Mouse (Mus musculus) regulatory T cell (primary cell): ENCODE data around the gene P4ha2.

Experiments
- in situ Hi-C: fragments of 300-600 bp; cut with MboI, MseI; formaldehyde crosslinking; loops from one replicate; pipeline ENCODE4 v1.15.1; 2025; ENCODE audit warnings: high pct_unique_total_duplicates

P4ha2 gene

DNA sequence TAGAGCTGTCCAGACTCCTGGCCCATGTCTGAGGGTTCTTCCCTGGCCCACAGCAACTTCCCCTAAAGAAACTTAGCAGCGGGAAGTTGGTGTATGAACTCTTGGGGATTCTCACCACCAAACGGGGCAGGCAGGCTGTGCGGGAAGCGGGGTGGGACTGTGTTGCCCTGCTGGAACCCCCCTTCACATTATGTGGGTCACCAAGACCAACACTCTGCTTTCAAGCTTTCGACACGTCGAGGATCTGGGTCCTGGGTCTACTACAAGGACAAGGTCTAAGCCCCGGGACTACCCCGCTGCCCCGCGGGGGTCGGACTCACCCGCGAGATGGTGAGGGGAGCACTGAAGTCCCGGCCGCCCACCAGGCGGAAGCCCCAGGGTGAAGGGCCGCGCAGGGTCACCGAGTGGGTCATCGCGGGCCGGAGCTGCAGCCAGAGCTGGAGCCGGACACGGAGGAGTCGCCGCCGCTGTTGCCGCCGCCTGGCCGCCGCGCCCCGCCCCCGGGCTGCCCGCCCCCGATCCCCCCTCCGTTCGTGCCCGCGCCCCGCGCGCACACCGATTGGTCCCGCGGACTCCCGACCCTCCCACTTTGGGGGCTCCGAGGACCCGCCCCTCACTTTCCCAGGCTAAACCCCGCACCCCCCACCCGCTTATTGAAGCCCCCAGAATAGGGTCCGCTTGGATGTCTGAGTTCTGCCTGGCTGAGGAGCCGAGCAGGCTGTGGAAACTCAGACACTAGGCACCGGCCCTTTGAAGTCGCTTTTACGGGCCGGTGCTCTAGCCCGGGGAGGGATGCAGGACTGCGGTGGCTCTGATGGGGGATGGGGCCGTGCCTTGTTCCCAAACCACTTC is 31.1 kb upstream of the P4ha2 start, which contains the start of gene Pdlim4:
Gene Pdlim4, minus strand, starts transcription at position 495 of the 852 bp plus-strand sequence.
- in situ Hi-C loops: no loop called here

DNA sequence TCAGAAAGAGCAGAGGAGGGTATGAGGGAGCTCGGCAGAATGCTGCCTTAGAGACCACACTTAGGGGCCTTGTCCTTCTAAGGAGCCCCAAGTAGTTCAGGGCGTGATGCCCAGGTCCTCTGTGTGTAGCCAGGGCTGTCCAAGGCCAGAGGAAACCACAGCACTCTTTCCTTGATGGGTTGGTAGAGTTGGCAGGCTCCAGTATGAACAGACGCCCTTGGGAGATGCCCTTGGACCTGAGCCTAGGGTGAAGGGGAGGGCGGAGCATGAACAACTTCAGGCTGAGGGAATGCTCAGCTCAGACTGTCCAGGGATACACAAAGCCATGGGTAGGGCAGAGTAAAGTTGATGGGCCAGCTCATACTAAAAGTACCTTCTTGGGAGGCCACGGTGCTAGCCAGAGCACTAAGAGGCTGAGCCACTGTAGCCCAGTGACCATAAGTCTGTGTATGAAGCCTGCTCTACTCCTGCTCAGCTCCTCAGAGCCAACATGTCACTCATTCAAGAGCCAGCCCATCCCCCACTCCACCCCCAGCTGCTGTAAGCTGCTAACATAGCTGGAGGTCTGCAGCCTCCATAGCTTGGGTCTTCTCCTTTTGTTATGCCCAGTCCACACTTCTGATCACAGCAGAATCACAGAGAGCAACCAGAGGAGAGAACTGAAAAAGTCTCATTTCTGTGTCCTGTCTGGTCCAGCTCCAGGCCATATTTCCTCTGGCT is 28.0 kb upstream of the P4ha2 start:
- in situ Hi-C loops: no loop called here

- in situ Hi-C loops: no loop called here
Measured at GRCm38 (mm10) chr11:54073291-54073690, 26.6 kb upstream of the P4ha2 start.

GRCm38 (mm10) chr11:54075353-54075752 is 24.5 kb upstream of the P4ha2 start:
- in situ Hi-C loops: no loop called here

- in situ Hi-C loops: no loop called here
Measured at GRCm38 (mm10) chr11:54076101-54076500, 23.8 kb upstream of the P4ha2 start.

DNA sequence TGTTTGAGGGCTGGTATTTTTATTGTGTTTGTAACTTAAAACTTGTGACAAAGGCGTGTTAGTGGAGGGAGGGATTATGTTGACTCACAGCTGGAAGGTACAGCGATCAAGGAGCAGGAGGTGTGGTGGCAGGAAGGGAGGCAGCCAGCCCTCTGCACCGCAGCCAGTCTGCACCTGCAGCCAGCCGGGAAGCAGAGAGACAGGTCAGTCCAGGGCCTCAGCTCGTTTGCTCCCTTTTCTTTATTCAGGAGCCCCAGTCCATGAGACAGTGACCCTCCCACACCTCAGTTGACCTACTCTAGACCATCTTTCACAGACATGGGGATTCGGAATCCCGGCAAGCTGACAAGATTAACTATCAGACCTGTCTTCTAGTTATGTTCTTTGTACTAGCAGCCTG is 19.5 kb upstream of the P4ha2 start:
- in situ Hi-C loops: no loop called here

DNA sequence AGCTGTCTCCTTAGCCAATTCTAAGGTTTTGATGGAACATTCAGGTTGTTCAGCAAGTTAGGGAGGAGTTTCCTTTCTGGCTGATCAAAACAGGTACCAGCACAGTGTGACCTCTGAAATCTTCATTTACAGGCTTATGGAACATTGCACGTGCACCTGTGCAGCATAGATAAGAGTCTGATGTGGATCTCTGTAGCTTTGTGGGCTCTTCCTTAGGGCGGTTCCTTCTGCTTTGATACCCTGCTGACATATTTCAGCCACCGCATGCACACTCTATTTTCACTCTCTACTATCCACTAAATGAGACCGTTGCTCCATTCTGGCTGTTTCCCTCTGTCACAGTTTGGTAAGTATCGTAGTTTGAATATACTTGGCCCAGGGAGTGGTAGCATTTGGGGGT is 17.2 kb upstream of the P4ha2 start:
- in situ Hi-C loops: no loop called here

GRCm38 (mm10) chr11:54084976-54085375 is 14.9 kb upstream of the P4ha2 start:
- in situ Hi-C loops: no loop called here

- in situ Hi-C loops: no loop called here
Measured at GRCm38 (mm10) chr11:54085816-54086215, 14.1 kb upstream of the P4ha2 start.

DNA sequence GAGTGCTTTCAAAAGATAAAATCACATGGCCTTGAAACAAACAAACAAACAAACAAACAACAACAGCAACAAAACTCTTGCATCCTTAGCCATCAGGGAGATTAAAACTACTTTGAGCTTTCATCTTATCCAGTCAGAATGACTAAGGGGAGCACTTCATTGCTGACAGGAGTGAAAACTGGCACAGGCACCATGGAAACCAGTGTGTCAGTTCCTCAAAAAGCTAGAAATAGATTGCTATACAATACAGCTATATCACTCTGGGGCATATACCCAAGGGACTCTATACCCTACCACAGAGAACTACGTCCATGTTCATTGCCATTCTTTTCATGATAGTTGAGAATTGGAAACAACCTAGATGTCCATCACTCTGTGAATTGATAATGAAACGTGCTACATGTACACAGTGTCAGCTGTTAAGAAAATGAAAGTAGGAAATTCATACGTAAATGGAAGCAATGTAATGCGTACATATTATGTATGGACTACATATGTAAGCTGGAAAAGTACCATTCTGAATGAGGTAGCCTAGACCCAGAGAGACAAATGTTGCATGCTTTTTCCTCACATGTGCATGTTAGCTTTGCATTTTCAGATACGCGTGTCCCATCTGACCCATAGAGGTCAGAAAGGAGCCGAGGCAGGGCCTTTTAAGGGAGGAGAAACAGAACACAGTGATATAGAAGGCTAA is 11.5 kb upstream of the P4ha2 start:
- in situ Hi-C loops: no loop called here

DNA sequence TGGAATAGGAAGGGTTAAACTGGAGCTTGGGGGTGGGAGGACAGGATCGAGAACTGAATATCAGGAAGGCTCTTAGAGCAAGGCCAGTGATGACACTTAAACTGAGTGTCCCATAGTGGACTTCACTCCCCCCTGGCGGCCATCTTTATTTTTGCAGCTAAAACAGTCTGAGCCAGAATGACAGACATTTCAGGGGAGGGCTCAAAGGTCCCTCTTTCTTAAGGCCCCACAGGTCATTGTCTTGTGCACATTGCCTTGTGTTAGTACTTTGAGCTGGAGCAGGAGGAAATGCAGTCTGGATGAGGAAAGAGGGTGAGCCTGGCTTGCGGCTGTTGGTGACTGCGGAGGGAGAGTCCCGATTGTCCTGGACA is 11.0 kb upstream of the P4ha2 start:
- in situ Hi-C loops: no loop called here

DNA sequence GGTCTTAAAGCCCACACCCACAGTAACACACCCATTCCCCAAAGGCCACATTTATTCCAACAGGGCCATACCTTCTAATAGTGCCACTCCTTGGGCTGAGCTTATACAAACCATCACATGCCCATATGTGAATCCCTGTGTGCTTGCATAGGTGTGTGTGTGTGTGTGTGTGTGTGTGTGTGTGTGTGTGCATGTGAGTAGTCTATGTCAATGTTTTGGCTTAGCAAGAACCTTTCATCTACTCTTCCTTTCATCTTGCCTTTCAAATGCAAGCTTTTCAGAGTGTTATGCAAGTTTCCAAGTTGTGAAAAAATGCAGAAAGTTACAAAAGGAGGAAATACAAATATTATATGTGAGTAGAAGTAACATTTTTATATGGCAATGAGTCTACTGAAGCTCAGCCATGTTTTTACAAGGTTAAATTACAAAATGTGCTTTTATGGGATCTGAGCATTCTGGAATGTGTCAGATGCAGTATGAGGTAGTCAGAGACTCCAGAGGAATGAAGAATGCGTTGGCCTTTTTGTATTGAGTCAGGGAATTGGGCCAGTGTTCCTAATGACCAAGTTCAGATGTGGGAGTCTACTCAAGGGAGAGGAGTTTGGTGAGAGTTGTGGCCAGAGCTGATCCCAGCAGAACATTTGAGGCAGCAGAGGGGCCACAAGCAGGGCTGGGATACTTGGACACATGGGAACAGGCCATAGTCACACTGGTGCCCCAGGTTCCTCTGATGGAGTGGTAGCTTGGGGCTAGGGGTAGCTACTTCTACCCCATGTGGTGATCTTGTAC is 9.6 kb upstream of the P4ha2 start:
- in situ Hi-C loops: no loop called here

DNA sequence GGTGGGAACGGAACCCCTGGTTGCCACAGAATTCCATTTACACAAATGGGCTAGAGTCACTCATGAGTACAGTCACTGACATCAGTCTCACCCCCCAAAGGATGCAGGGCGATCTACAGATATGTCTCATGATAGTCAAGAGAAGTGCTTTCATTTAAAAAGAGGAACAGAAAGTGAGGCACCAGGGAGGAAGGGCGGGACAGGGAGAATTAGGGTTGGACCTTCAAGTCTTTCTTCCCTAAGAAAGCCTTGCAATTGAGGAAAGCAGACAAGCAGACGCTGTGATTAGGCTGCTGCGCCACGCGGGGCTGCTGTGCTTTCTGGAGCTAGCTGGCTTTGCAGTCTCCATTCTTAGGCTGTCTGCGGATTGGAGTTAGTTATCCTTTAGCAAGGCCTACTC is 8.2 kb upstream of the P4ha2 start:
- in situ Hi-C loops: no loop called here

DNA sequence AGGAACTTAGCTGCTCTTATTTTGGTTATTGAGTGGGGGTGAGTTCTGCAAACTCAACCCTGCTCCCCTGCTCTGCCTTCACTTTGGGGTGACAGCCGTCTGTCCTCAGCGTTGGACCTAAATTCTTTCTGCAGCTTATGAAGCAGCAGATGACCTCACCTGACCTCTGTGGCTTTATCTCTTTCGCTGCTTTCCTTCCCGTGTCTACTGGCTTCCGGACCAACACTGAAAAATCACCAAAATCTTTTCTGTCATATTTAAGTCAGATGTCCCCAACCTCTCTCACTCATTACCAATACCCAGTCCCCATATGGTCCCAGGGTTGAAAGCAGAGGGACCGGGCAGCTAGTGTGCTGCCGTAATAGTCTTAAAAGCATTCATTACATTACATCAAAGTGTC is 7.7 kb upstream of the P4ha2 start:
- in situ Hi-C loops: no loop called here

GRCm38 (mm10) chr11:54093000-54093399 is 6.9 kb upstream of the P4ha2 start:
- in situ Hi-C loops: no loop called here

DNA sequence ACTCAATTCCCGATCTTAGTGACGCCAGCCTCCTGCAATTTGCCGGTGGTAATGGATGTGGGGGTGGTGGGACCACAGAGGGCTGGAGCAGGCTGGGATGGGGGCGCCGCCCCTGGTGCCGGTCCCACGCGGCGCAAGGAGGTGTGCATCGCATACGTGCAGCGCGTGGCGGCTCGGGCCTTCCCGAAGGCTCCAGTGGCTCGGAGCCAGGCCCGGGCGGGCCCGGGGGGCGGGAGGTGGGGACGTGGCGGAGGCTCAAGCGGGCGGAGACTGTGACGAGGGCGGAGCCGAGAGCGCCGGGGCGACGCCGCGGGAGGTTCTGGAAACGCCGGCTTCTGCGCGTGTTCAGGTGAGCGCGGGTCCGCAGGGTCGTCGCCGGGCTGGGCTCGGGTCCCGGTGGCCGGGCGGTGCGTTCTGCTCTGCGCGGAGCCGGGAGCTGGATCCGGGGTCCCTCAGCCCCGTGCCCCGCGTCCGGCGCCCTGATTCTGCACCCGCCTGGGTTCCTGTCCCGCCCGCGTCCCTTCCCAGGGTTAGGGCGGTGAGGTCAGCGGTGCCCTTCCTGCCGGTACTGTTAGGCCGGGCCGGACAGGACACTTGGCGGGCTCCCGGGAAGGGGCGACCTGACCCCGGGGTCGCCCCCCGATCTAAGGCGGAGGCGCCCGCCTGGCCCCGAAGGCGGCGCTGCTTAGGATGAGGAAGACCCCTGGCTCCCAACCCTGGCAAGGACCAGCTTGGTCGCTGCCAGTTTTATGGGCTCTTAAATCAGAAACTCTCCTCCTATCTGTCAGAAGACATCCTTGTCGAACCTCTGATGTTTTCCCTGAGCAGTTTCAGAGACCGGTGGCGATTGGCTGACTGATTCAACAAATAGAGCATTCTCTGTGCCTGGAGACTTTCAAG is 1.0 kb downstream of the P4ha2 start:
- in situ Hi-C loops: no loop called here

DNA sequence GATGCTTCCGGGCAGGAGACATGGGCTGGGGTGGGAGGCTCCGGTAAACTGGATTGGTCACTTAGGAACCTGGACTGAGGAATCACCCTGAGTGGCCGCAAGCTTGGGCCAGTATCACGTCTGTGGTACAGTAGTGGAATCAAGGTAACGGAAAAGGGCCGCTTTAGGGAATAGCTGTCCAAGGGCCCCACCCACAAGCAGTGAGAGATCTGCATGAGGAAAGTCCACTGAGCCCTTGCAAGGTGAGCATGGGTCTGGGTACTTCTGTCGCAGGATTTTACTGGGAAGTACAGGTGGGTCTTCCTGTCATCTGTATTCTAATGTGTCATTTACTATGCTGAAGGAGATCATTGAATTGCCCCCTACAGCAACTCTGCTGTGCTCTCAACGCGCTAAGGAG is 1.8 kb downstream of the P4ha2 start:
- in situ Hi-C loops: no loop called here

DNA sequence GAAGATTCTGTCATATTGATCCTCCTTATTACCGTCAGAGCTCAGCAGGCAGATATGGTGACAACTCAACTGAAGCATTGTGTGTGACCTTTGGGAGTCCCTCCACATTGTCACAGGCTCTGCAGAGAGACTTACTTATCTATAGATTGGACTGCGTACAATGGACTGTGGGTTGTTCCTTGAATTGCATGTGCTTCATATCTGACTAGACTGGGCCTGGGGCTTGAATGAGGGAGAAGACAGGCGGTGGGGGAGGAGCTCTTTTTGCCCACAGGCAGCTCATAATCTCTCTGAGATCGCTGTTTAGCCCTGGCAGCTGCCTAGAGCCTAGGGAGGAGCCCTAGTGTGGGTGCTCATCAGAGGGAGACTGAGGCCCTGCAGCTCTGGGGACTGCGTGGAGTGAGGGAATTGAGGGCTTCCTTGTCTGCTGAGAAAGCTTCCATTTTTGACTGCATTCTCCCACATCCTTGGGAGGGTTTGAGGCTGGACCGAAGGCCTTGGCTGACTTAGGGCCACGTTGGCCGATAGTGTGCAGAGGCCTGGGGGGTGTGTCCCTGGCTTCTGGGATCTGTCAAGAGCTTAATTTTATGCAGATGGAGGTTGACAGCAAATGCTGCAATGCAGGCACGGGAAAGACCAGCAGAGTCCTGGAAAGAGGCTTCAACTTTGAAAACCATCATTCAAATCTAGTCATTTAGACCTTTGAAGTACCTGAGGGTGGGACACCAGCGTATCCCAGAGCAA is 3.0 kb downstream of the P4ha2 start:
- in situ Hi-C loops: no loop called here

DNA sequence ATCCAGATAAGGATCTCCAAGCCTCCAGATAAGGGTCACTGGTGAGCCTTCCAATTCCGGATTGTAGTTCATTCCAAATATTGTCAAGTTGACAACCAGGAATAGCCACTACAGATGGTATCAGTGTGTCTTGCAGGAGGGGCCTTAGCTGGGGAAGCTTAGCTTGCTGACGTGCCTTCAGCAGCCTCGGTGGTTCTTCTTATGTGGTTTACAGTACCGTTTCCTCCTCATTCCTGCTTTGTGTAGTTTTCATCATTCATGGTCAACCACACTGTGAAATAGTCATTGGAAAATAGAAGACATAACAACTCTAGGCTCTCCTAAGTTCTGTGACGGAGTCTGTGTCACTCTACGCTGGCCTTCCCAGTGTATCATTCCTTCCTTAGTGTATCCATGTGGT is 5.1 kb downstream of the P4ha2 start:
- in situ Hi-C loops: loop anchor here (5.0 kb wide), 1 partner anchor 103 kb away; no protein-coding TSS in a partner anchor

DNA sequence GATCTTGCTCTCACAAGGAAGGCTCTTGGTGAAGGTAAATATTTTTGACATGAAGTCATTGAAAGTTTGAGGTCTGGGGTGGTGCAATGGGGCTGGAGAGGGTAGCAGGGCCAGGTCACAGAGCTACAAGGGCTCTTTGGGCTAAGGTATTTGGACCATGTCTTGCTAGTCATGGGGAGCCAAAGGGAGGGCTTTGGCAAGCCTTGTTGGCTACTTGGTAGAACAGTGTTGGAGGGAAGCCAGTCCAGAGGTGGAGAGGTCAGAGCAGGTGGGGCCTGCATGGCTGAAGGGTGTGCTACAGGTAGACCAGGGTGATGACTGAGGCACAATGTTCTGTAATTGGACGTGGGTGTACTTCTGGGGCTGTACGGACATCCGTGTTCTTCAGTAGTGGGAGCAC is 6.8 kb downstream of the P4ha2 start:
- in situ Hi-C loops: loop anchor here (5.0 kb wide), 1 partner anchor 104 kb away; no protein-coding TSS in a partner anchor
